ENCODE assay signal across 1 mouse cellular context in the genomic region with DNA sequence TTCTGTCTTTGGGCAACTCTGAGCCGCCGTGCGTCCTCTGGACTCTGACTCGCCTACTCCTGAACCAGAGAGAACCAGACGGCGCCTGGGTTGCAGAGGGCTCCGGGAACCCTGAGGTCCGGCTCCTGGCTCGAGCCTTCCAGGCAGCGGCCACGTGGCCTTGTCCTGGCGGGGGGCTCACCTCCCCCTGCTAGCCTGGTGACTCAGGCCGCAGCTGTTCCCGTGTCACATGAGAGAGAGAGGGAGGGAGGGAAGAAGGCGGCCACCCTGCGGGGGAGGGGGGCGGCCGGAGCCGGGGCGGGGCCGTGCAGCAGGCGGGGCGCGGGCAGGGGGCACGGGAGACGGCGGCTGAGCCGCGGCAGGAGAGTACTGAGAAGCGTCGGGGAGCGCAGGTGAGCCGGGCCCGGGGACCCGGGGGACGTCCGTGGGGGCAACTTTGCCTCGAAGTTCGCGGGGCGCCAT.
A peak's percentile ranks its signal among the peaks of the same experiment; 100 is the strongest.
TF ChIP-seq lines count a peak whose summit lies in the region.

No protein-coding gene starts in this region.

TF ChIP-seq in myocyte, 11 proteins besides CTCF, POLR2A, EP300 and RAD21 (continued from another document):
- TF ChIP-seq TCF12 (IDR thresholded peaks at IDR 0.05; ENCODE audit: insufficient read depth, poor library complexity, severe bottlenecking) (peak; percentile 87), MAX (IDR thresholded peaks at IDR 0.05; ENCODE audit: low read depth) (peak; percentile 75)
TF ChIP-seq in myocyte: peak in this region for 7.
